Comparison of ENCODE assay signal across 8 mouse cellular contexts in the genomic region with DNA sequence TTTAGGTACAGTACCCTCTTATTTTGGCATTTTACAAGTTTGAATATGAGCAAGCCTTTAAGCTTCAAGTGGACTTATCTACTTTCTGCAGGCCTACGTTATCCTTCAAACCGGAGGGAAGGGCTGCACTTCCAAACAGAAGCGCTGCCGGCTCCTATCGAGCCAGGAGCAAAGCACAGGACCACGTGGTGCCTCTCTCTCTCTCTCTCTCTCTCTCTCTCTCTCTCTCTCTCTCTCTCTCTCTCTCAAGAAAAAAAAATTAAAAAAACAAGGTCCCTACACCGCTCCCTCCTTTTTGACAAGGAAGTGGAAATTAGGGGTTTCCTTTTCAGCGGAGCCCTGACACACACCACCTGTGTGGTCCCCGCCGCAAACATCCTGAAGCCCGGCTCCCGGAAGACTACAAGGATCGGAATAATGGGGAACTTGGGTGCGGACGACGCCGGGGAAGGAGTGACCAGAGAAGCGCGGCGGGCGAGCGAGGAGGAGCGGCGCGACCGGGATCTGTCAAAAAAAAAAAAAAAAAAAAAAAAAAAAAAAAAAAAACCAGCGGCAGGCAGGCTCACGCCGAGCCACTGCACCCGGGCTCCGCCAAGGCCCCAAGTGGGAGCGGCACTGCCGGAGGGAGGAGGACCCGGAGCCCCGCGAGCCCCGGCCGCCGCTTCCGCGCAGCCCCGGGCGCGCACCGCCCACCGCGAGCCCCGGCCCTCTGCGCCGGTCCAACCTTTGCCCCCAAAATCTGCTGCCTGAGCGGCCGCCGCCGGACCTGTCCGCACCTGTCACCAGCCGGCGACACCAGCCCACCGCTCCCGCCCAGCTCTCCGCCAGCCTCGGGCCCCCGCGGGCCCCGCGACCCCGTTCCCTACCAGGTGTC. TPM values are rescaled to one million over a fixed set of nuclear protein-coding genes. Genes with fewer than 3 reads are reported as not detected.
DNase-seq lines count a peak whose midpoint lies in the region; ATAC-seq lines count a peak whose summit lies in the region.

No protein-coding gene starts in this region.

- no peaks in the 10 kb centered on the region for H3K27me3 ChIP-seq in lung, embryonic 15.5 days

- peak; percentile 56 for DNase-seq in spleen, adult 12 weeks (ENCODE audit: low spot score)
- no peak for DNase-seq in spleen, adult 18-20 months
- DNase-seq in brain, embryonic 18.5 days (ENCODE audit: low read depth, low spot score): peak; percentile 22
- peak; percentile 45 for DNase-seq in forelimb bud, embryonic 11.5 days (ENCODE audit: low read depth, low spot score)
- DNase-seq in kidney, adult 8-10 months: peak; percentile 10 to 16
- DNase-seq in retina, postnatal 7 days (ENCODE audit: low read depth, low spot score): peak; percentile 16
- no peak for DNase-seq in layer of hippocampus, adult 9-11 months

- H3K9ac ChIP-seq in lung, embryonic 15.5 days: peak overlapping the region; percentile 86

- ATAC-seq in lung, embryonic 15.5 days (ENCODE audit: borderline replicate concordance, extremely low read depth, low FRiP score, low TSS enrichment): peak; percentile 63

- H3K27ac ChIP-seq in lung, embryonic 15.5 days: peak overlapping the region; percentile 84

- H3K4me2 ChIP-seq in lung, embryonic 15.5 days: peak overlapping the region; percentile 62

- H3K4me3 ChIP-seq in lung, embryonic 15.5 days: peak overlapping the region; percentile 99

- H3K9me3 ChIP-seq in lung, embryonic 15.5 days: no peaks in the 10 kb centered on the region

- no peaks in the 10 kb centered on the region for H3K36me3 ChIP-seq in lung, embryonic 15.5 days

- peaks cover 20% of the 10 kb centered on the region for H3K4me1 ChIP-seq in lung, embryonic 15.5 days

- under 1% methylated on average over 46 of the region's 66 CpGs for WGBS in lung, embryonic 15.5 days

RNA-seq across cellular contexts. Expression of a gene that starts 0.6 kb away (rescaled TPM):
- polyA plus RNA-seq in lung, embryonic 15.5 days (2015; fragmentation: Nextera tagmentation; extraction: Ambion mirVana): 68.4 and 69.8 TPM in 2 replicates

Comparison
In these comparisons a context has a peak if more than half of its experiments do, and no peak if none do; other contexts are left out.
1. DNase-seq: peak in spleen, adult 12 weeks (single experiment), brain, embryonic 18.5 days (single experiment), forelimb bud, embryonic 11.5 days (single experiment), kidney, adult 8-10 months (2 of 2) and retina, postnatal 7 days (single experiment); none in spleen, adult 18-20 months (0 of 2) and layer of hippocampus, adult 9-11 months (single experiment).